Mouse (Mus musculus): ENCODE results near the gene Kdm5b. TPM values are rescaled to one million over a fixed set of nuclear protein-coding genes. Genes with fewer than 3 reads are reported as not detected.

Gene Kdm5b
- polyA plus RNA-seq, 1 experiment from 2014 or later: 102 TPM

- Histone ChIP-seq H3K36me3 (ENCODE audit: control insufficient read depth, insufficient read depth, low read length) (peaks cover 24% of the 10 kb centered on the region), H3K27me3 (ENCODE audit: control insufficient read depth, insufficient read depth, low read length) (no peaks in the 10 kb centered on the region), H3K4me1 (replicated peaks; ENCODE audit: control insufficient read depth, insufficient read depth, low read length) (no peaks in the 10 kb centered on the region), H3K4me3 (ENCODE audit: low read depth, low read length) (no peak overlapping the region), H3K9ac (ENCODE audit: low read depth, low read length) (no peak overlapping the region), H3K9me3 (ENCODE audit: control insufficient read depth, low read length) (no peaks in the 10 kb centered on the region), H3K27ac (ENCODE audit: low read depth, low read length) (no peak overlapping the region), H3K4me2 (replicated peaks; ENCODE audit: low read depth, low read length) (no peak overlapping the region)
- ATAC-seq (ENCODE audit: low FRiP score): no peak
- DNase-seq (ENCODE audit: low spot score): no peak
- 95% methylated on average over 2 of the region's 2 CpGs for WGBS
Observed at GRCm38 (mm10) chr1:134614988-134615387, 55.0 kb downstream of the Kdm5b start.

DNA sequence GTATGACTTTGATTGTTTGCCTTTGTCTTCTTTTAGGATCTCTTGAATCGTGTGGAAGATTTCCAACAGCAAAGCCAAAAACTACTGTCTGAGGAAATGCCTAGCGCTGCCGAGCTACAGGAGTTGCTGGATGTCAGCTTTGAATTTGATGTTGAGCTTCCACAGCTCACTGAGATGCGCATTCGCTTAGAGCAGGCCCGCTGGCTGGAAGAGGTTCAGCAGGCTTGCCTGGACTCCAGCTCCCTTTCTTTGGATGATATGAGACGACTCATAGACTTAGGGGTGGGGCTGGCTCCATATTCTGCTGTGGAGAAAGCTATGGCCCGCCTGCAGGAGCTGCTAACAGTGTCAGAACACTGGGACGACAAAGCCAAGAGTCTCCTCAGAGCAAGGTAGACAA, 57.7 kb downstream of the Kdm5b start:
- DNase-seq (ENCODE audit: low spot score) (no peak), ATAC-seq (ENCODE audit: low FRiP score) (no peak)
- no peak overlapping the region for H3K4me2 ChIP-seq (replicated peaks; ENCODE audit: low read depth, low read length)

GRCm38 (mm10) chr1:134625325-134625724, 65.4 kb downstream of the Kdm5b start:
- Histone ChIP-seq H3K27me3 (ENCODE audit: control insufficient read depth, insufficient read depth, low read length) (no peaks in the 10 kb centered on the region), H3K9me3 (ENCODE audit: control insufficient read depth, low read length) (no peaks in the 10 kb centered on the region), H3K4me3 (ENCODE audit: low read depth, low read length) (no peak overlapping the region), H3K4me1 (replicated peaks; ENCODE audit: control insufficient read depth, insufficient read depth, low read length) (no peaks in the 10 kb centered on the region), H3K9ac (ENCODE audit: low read depth, low read length) (no peak overlapping the region), H3K27ac (ENCODE audit: low read depth, low read length) (no peak overlapping the region), H3K4me2 (replicated peaks; ENCODE audit: low read depth, low read length) (no peak overlapping the region), H3K36me3 (ENCODE audit: control insufficient read depth, insufficient read depth, low read length) (peaks cover 18% of the 10 kb centered on the region)
- WGBS: 95% methylated on average over 4 of the region's 4 CpGs
- DNase-seq (ENCODE audit: low spot score): no peak
- ATAC-seq (ENCODE audit: low FRiP score): no peak

More for the DNA sequence above, 57.7 kb downstream of the Kdm5b start:
- 92% methylated on average over 9 of the region's 9 CpGs for WGBS
- Histone ChIP-seq H3K4me1 (replicated peaks; ENCODE audit: control insufficient read depth, insufficient read depth, low read length) (no peaks in the 10 kb centered on the region), H3K36me3 (ENCODE audit: control insufficient read depth, insufficient read depth, low read length) (peaks cover 24% of the 10 kb centered on the region), H3K9ac (ENCODE audit: low read depth, low read length) (no peak overlapping the region), H3K27ac (ENCODE audit: low read depth, low read length) (no peak overlapping the region), H3K4me3 (ENCODE audit: low read depth, low read length) (no peak overlapping the region), H3K27me3 (ENCODE audit: control insufficient read depth, insufficient read depth, low read length) (no peaks in the 10 kb centered on the region), H3K9me3 (ENCODE audit: control insufficient read depth, low read length) (no peaks in the 10 kb centered on the region)

GRCm38 (mm10) chr1:134629455-134629854, 69.5 kb downstream of the Kdm5b start:
- Histone ChIP-seq H3K4me2 (replicated peaks; ENCODE audit: low read depth, low read length) (no peak overlapping the region), H3K27me3 (ENCODE audit: control insufficient read depth, insufficient read depth, low read length) (no peaks in the 10 kb centered on the region), H3K9ac (ENCODE audit: low read depth, low read length) (no peak overlapping the region), H3K27ac (ENCODE audit: low read depth, low read length) (no peak overlapping the region), H3K4me3 (ENCODE audit: low read depth, low read length) (no peak overlapping the region), H3K4me1 (replicated peaks; ENCODE audit: control insufficient read depth, insufficient read depth, low read length) (no peaks in the 10 kb centered on the region), H3K36me3 (ENCODE audit: control insufficient read depth, insufficient read depth, low read length) (peaks cover 28% of the 10 kb centered on the region), H3K9me3 (ENCODE audit: control insufficient read depth, low read length) (no peaks in the 10 kb centered on the region)
- WGBS: 94% methylated on average over 10 of the region's 10 CpGs
- ATAC-seq (ENCODE audit: low FRiP score) (no peak), DNase-seq (ENCODE audit: low spot score) (no peak)

GRCm38 (mm10) chr1:134634296-134634695, 74.3 kb downstream of the Kdm5b start:
- Histone ChIP-seq H3K4me2 (replicated peaks; ENCODE audit: low read depth, low read length) (no peak overlapping the region), H3K4me3 (ENCODE audit: low read depth, low read length) (no peak overlapping the region), H3K9me3 (ENCODE audit: control insufficient read depth, low read length) (no peaks in the 10 kb centered on the region), H3K9ac (ENCODE audit: low read depth, low read length) (no peak overlapping the region), H3K27me3 (ENCODE audit: control insufficient read depth, insufficient read depth, low read length) (no peaks in the 10 kb centered on the region), H3K4me1 (replicated peaks; ENCODE audit: control insufficient read depth, insufficient read depth, low read length) (no peaks in the 10 kb centered on the region), H3K36me3 (ENCODE audit: control insufficient read depth, insufficient read depth, low read length) (peaks cover 17% of the 10 kb centered on the region), H3K27ac (ENCODE audit: low read depth, low read length) (no peak overlapping the region)
- DNase-seq (ENCODE audit: low spot score) (no peak), ATAC-seq (ENCODE audit: low FRiP score) (no peak)
- 82% methylated on average over 7 of the region's 7 CpGs for WGBS

DNA sequence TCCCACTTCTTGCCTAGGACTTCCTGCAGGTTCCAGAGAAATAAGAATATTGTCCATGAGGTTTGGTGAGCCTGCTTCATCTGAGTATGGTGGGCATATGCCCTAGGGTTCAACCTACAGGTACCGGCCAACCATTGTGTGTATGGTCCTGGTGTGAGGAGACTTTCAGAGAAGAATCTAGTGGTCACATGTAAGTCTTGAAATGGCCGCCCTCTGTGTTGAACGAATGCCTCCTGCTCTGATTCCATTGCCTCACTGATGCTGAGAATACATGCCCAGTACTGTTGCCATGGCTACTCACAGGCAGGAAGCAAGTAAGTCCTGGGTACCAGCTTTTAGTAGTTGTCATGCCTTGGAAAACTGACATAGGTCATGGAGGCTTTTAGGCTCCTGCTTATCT, 76.3 kb downstream of the Kdm5b start:
- DNase-seq (ENCODE audit: low spot score): no peak
- H3K27me3 ChIP-seq (ENCODE audit: control insufficient read depth, insufficient read depth, low read length): no peaks in the 10 kb centered on the region
- no peak overlapping the region for H3K4me3 ChIP-seq (ENCODE audit: low read depth, low read length)
- H3K36me3 ChIP-seq (ENCODE audit: control insufficient read depth, insufficient read depth, low read length): peaks cover 6% of the 10 kb centered on the region; the same call in 1 of the 2 replicates
- peak; percentile 23 for ATAC-seq (ENCODE audit: low FRiP score)
- H3K4me2 ChIP-seq (replicated peaks; ENCODE audit: low read depth, low read length): no peak overlapping the region
- WGBS: 71% methylated on average over 3 of the region's 3 CpGs
- no peak overlapping the region for H3K27ac ChIP-seq (ENCODE audit: low read depth, low read length)
- H3K9me3 ChIP-seq (ENCODE audit: control insufficient read depth, low read length): no peaks in the 10 kb centered on the region
- no peak overlapping the region for H3K9ac ChIP-seq (ENCODE audit: low read depth, low read length)
- no peaks in the 10 kb centered on the region for H3K4me1 ChIP-seq (replicated peaks; ENCODE audit: control insufficient read depth, insufficient read depth, low read length)

GRCm38 (mm10) chr1:134636684-134637083, 76.7 kb downstream of the Kdm5b start:
- peaks cover 6% of the 10 kb centered on the region; the same call in 1 of the 2 replicates for H3K36me3 ChIP-seq (ENCODE audit: control insufficient read depth, insufficient read depth, low read length)
- WGBS: 7% methylated on average over 3 of the region's 3 CpGs
- H3K27ac ChIP-seq (ENCODE audit: low read depth, low read length): no peak overlapping the region
- H3K9ac ChIP-seq (ENCODE audit: low read depth, low read length): no peak overlapping the region
- peak; percentile 48 for ATAC-seq (ENCODE audit: low FRiP score)
- no peaks in the 10 kb centered on the region for H3K4me1 ChIP-seq (replicated peaks; ENCODE audit: control insufficient read depth, insufficient read depth, low read length)
- H3K4me3 ChIP-seq (ENCODE audit: low read depth, low read length): no peak overlapping the region
- H3K27me3 ChIP-seq (ENCODE audit: control insufficient read depth, insufficient read depth, low read length): no peaks in the 10 kb centered on the region
- peak; percentile 50 for DNase-seq (ENCODE audit: low spot score)
- H3K9me3 ChIP-seq (ENCODE audit: control insufficient read depth, low read length): no peaks in the 10 kb centered on the region
- no peak overlapping the region for H3K4me2 ChIP-seq (replicated peaks; ENCODE audit: low read depth, low read length)

DNA sequence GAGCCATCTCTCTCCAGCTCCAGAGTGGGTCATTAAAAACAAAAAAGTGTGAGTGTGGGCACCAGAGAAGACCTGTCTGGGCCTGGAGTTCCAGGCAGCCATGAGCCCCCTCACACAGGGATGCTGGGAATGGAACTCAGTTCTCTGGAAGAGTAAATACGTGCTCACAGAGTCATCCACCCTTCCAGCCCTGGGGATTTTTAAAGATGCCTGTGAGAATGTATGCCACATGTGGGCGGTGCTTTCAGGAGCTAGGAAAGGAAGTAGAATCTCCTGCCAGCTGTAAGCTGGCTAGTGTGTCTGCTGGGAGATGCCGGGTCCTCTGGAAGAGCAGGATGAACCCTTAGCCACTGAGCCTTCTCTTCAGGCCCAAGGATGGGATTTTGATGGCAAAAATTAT, 78.1 kb downstream of the Kdm5b start:
- no peak overlapping the region for H3K9ac ChIP-seq (ENCODE audit: low read depth, low read length)
- H3K9me3 ChIP-seq (ENCODE audit: control insufficient read depth, low read length): no peaks in the 10 kb centered on the region
- H3K27ac ChIP-seq (ENCODE audit: low read depth, low read length): no peak overlapping the region
- H3K36me3 ChIP-seq (ENCODE audit: control insufficient read depth, insufficient read depth, low read length): peaks cover 5% of the 10 kb centered on the region; the same call in 1 of the 2 replicates
- DNase-seq (ENCODE audit: low spot score) (no peak), ATAC-seq (ENCODE audit: low FRiP score) (no peak)
- no peaks in the 10 kb centered on the region for H3K27me3 ChIP-seq (ENCODE audit: control insufficient read depth, insufficient read depth, low read length)
- WGBS: 47% methylated on average over 3 of the region's 3 CpGs
- no peak overlapping the region for H3K4me3 ChIP-seq (ENCODE audit: low read depth, low read length)
- no peak overlapping the region for H3K4me2 ChIP-seq (replicated peaks; ENCODE audit: low read depth, low read length)
- no peaks in the 10 kb centered on the region for H3K4me1 ChIP-seq (replicated peaks; ENCODE audit: control insufficient read depth, insufficient read depth, low read length)

- Histone ChIP-seq H3K36me3 (ENCODE audit: control insufficient read depth, insufficient read depth, low read length) (peaks cover under 1% of the 10 kb centered on the region; the same call in 1 of the 2 replicates), H3K4me1 (replicated peaks; ENCODE audit: control insufficient read depth, insufficient read depth, low read length) (no peaks in the 10 kb centered on the region), H3K27ac (ENCODE audit: low read depth, low read length) (no peak overlapping the region), H3K9ac (ENCODE audit: low read depth, low read length) (no peak overlapping the region), H3K9me3 (ENCODE audit: control insufficient read depth, low read length) (no peaks in the 10 kb centered on the region), H3K27me3 (ENCODE audit: control insufficient read depth, insufficient read depth, low read length) (no peaks in the 10 kb centered on the region), H3K4me3 (ENCODE audit: low read depth, low read length) (no peak overlapping the region), H3K4me2 (replicated peaks; ENCODE audit: low read depth, low read length) (no peak overlapping the region)
- 41% methylated on average over 7 of the region's 7 CpGs for WGBS
- ATAC-seq (ENCODE audit: low FRiP score) (no peak), DNase-seq (ENCODE audit: low spot score) (peak; percentile 62)
Observed at GRCm38 (mm10) chr1:134638522-134638921, 78.6 kb downstream of the Kdm5b start.
